Mouse (Mus musculus): Measurements from ENCODE around the gene Eno1.
"Not testable (repeated sequence)": the region's sequence is repeated elsewhere in the genome, so short reads cannot be mapped to it uniquely, and the experiment has no call there.

Eno1 gene

DNA sequence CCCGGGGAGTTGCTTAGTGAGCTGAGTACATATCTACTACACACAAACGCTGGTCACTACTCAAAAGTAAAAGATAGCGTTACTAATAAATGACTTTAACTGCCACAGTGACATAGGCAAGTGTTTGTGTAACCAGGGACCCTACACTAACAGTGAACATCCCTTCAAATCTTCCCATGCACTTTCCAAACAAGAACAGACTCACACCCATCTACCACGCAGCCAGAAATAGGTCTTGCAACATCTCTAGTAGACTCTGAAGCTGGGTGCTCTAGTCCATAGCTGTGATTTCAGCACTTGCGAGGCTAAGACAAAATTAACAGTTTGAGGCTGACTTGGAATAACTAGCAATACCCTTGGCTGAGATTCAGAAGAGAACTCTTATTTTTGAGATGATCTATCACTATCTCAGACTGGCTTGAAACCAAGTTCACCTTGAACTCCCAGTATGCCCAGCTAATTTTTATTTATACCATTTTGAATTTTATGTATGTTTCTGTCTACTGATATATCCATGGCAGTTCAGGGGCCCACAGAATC is 13.3 kb downstream of the Eno1 start:
- peak; percentile 74 for DNase-seq (ENCODE audit: low read depth, low spot score)

DNA sequence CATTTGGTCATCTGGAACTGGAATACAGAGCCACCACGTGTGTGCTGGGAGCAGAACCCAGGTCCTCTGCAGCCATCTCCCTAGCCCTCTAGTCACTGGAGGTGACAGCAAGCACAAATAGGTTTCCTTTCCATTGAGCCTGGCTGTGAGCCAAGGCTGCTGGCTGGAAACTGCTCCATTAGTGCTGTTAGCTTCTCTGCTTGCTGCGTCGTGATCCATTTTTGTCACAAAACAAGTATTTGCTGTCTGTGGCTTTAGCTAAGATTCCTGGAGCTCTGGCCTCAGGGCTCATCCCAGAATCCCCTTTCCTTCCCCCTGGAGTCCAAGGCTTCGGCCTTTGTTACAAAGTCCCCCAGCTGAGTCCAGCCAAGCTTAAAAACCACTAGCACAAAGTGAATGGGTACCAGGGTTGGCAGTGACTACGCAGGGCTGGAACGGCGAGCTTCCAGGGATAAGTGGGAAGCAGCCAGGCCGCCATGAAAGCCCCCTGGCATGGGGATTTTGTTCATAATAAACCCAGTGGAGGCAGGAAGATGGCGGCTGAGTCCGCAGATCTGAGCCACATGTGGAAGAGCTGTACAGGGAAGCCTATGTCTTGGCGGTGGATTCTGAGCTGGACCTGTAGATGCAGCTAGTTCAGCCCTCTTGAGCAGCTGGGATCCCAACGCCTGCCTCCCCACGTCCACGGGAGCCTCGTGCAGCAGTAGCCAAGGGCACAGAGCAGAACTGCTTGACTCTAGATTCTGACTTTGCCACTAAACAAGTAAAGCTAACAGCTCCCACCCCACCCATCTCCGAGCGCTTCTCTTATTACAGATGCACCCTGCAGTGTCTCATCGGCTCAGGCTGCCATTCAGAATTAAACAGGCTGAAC is 14.3 kb downstream of the Eno1 start:
- peak; percentile 76 for DNase-seq (ENCODE audit: low read depth, low spot score)

DNA sequence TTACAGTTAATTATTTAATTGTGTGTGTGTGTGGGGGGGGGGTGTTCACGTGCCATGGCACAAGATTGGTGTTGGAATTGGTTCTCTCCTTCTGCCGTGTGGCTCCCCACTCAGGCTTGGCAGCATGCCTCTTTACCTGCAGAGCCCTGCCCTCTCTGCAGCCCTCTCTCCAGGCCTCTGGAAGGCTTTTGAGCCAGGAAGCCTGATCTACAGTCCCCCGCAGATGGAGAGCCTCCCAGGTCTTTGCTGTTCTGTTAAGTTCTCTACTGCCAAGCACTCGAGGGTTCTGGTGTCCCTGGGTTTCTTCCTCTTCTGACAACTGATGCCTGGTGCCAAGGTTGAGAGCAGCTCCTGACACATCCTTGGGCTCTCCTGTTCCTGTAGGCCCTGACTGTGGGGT is 17.9 kb downstream of the Eno1 start:
- DNase-seq (ENCODE audit: low read depth, low spot score) = peak; percentile 91

DNA sequence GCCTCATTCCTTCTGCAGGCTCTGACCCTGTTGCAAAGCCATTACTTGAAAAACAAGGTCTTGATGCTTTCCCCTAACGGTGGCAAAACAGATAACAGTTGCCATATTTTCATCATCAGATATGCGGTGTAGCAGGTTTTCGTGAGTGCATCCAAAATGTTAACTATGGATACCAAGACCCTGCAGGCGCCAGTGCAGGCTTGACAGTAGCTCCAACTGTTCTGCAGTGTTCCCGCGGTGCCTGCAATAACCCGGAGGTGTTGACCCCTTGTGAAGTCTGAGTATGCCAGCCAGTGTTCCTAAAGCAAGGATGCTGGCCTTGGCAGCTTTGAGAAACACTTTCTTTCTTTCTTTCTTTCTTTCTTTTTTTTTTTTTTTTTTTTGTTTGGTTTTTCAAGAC is 18.7 kb downstream of the Eno1 start:
- no peak for DNase-seq (ENCODE audit: low read depth, low spot score)

DNA sequence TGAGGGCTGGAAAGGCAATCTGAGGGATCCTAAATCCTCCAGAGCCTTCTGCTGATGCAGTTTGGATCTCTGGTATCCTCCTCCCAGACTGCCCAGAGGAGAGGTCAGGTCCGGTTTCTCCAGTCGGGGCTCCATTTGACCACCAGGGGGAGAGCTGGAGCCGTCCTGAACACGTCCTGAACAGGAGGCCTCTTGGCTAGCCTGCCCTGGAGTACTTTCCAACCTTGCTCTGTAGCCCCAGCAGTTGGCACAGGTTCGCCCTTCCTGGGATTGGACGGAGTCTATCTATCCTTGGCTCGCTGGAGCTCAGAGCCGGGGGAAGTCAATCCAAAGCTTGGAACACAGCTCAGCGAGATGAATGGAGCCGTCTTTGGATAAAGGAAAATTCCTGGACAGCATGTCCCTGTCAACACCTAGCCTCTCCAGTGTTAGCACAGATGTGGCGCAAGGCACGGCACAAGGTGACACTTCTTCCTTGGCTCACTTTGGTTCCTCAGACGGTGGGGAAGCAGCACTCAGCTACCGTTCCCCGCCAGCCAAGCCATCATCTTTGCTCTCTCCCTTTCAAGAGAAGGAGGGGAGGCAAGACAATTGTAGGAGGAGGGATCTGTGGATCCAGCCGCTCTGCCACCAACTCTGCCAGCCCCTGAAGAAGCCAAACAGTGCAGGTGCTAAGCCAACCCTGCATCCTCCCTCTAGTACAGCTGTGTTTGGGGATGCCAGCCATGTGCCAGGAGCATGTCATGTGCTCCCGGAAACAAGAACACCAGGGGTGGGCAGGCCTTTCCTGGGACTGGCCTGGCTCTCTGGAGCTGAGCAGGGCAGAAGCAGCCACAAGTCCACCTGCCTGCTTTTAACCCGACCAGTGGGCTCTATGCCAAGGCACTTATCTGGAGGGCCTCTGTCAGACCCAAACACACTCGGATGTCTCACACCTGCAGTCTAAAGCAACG is 21.0 kb downstream of the Eno1 start:
- peak; percentile 98 for DNase-seq (ENCODE audit: low read depth, low spot score)

DNA sequence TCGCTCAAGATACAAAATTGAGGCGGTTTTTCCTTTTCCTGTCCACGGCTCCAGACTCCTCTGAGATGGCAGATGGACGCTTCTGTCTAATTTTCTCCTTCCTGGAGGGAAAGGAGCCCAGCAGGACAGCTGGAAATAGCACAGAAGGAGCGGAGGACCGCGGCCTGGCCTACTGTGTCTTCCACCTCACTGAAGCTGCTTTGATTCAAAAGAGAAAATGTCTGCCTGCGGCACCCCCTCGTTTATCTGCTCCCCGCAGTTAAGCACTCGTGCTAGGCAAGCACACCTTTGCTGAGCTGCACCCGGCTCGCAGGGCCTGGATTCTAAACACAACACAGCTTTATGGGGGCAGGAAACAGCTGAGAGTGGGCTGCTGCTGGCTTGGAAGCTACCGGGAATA is 21.9 kb downstream of the Eno1 start:
- DNase-seq (ENCODE audit: low read depth, low spot score) = peak; percentile 89

DNA sequence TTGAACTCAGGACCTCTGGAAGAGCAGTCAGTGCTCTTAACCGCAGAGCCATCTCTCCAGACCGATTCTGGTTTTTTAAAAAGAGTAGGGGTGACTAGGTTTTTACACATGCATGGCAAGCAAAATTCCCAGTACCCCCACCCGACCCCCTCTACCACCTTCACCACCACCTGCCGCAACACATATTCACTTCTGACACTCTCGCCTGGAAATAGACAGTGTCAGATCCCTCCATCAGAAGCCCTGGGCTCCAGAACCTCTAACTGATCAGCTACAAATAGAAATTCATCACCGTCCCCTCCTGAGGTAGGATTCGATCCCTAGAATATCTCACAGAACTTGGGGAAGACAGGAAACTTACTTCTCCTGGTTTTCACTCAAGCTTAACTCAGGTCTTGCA is 23.1 kb downstream of the Eno1 start:
- no peak for DNase-seq (ENCODE audit: low read depth, low spot score)

DNA sequence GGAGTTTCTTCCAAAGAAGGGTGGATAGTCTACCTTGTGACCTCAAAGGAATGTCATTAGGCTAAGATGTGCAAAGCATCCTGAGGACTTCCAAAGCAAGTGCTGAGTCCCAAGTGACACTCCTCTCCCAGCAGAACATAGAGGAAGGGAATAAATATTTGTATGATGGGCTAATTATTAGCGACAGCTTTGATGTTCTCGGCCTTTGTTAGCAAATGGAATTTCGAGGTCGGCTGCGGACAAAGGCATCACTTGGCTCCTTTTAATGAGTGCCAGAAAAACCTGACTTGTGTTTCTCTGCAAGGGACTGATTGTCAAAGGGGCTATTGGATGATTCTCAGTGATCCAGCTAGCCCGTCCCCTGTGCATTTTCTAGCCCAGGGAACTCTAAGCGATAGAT is 23.6 kb downstream of the Eno1 start:
- DNase-seq (ENCODE audit: low read depth, low spot score) = no peak

DNA sequence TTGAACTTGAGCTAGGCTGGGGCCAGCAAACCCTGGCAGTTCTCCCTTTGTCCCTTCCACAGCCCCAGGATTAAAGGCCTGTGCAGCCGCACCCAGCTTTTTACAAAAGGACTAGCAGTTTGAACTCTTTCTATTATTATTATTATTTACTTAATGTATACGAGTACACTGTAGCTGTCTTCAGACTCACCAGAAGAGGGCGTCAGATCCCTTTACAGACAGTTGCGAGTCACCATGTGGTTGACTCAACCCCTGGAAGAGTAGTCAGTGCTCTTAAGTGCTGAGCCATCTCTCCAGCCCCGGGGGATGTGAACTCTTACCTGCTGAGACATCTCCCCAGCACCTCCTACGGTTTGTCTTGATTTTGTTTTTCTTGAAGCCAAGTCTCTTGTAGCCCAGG is 24.2 kb downstream of the Eno1 start:
- DNase-seq (ENCODE audit: low read depth, low spot score) = peak; percentile 66

DNA sequence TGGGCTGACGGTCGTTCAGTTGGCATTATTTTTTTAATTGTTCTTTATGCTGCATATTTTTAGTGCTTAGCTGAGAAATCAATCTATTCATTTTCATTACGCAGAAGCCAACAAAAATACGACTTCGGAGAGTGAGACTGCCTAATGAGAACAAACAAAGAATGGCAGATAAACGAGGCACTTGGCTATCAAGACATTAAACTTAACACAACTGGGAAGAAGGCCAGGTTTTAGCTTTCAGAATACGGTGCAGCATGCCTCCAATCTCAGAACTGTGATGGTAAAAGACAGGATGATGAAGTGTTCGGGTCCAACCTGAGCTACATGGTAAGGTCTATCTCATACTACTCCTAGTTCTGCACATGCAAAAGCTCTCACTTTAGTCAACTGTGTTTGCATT is 25.8 kb downstream of the Eno1 start:
- no peak for DNase-seq (ENCODE audit: low read depth, low spot score)

DNA sequence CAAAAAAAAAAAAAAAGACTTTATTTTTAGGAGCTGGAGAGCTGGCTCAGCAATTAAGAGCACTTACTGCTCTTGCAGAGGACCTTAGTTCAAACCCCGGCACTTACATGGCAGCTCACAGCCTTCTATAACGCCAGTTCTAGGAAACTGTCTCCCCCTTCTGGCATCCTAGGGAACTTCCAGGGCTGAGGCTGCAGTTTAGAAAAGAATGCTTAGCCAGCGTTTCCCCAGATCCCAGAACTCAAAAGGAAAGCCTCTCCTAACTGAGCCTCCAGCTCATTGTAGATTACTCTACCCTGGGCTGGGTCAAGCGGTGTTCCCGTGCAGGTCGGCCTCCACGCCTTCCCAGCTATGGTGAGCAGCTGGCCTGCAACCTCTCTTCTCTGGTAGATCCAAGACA is 28.4 kb downstream of the Eno1 start:
- DNase-seq (ENCODE audit: low read depth, low spot score) = no peak

DNA sequence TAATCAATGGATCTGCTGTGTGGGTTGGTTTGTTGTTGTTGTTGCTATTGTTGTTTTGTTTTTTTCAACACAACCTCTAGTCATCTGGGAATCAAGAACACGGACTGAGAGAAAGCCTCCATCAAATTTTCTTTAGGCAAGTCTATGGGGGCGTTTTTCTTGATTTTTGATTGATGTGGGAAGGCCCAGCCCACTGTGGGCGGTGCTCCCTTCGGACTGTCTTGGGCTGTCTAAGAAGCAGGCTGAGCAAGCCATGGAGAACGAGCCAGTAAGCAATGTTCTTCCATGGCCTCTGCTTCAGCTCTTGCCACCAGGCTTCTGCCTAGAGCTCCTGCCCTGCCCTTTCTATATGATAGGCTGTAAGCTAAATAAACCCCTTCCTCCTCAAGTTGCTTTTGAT is 28.9 kb downstream of the Eno1 start:
- no peak for DNase-seq (ENCODE audit: low read depth, low spot score)

DNA sequence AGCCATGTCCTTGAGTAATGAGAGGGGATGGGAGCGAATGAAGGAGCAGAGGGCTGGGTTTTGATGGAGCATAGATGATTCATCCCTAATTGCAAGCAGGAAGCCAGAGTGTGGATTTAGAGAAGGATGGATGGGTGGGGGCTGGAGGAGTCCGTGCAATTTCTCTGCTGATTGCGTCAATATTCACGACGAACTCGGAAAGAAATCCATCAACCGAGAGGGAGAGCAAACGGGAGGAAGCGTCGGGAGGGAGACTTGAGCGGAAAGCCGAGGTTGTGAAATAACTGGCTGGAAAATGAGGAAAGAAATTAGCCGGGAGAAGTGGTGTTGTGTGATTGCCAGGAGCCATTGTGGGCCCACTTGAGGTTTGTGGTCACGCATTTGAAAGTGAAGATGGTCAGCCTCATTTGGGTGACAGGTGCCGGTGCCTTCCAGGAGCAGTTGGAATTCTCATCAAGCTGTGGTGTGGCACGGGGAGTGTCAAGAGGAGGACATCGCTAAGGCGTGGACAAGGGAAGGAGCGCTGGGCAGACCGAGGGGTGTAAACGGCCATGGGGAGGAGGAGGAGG is 30.2 kb downstream of the Eno1 start:
- peak; percentile 74 for DNase-seq (ENCODE audit: low read depth, low spot score)

DNA sequence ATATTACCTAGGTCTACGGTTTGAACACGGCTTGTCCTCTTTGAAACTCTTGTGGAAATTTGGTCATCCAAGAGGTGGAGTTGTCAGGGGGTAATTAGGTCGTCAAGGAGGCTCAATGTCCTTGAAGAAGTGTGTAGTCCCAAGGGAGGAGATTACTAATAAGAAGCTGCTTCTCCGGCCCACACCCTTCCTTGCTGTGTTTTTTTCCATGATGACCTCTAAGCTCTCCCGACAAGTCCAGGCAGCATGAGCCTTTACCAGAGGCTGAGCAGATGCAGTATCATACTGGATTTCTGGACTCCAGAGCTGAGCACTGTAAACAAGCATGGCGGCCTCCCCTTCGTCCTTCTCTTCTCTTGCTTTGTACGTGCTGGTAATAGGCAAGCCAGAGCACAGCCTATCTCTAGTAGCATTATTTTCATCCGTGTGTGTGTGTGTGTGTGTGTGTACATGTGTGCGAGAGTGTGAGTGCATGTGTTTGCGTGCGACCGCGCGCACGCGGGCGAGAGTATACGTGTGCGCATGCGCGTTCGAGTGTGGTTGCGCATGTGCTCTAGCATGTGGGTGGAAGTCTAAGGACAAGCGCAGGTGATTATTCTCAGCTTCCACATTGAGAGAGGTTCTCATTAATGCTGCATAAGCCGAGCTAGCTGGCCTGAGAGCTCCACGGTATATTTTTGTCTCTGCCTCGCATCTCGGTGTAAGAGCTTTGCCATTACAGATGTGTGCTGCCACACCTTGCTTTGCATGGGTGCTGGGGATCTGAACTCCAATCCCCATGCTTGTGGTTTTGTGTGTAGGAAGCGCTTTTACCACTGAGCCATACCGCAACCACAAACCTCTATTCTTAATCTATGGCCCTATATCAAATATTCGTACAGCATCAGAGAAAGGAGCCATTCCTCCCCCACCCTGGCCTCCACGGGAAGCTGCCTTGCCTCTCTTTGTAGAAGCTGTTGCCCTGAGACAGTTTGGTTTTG is 32.4 kb downstream of the Eno1 start:
- no peak for DNase-seq (ENCODE audit: low read depth, low spot score)

DNA sequence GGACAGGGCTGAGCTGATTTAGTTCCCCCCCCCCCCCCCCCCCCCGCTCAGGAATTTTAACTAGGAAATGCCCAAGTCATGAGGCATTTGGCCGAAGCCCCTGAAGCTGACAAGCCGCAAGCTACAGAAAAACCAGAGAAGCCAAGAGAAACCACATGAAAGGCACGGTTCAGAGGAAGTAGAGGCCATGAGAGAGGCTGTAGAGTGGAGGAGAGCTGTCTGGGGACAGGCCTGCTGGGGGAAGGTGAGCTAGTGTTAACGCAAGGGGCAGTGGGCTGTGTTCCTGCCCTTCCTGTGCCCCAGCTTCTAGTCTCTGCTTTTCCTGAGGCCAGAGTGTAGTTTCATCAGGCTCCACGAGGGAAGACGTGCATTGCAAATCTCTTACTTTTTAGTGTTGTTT is 33.2 kb downstream of the Eno1 start:
- DNase-seq (ENCODE audit: low read depth, low spot score) = no peak

DNA sequence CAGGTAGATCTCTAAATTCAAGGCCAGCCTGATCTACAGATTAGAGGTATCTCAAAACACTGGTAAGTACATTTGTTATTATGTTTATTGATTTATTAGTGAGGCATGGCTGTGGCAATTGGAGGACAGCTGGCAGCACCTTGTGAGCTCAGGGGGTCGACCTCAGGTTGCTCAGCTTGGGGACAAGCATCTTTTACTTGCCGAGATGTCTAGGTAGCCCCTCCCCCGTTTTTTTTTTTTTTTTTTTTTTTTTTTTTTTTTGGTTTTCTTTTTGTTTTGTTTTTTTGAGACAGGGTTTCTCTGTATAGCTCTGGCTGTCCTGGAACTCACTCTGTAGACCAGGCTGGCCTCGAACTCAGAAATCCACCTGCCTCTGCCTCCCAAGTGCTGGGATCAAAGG is 34.2 kb downstream of the Eno1 start:
- DNase-seq (ENCODE audit: low read depth, low spot score) = not testable (repeated sequence)

DNA sequence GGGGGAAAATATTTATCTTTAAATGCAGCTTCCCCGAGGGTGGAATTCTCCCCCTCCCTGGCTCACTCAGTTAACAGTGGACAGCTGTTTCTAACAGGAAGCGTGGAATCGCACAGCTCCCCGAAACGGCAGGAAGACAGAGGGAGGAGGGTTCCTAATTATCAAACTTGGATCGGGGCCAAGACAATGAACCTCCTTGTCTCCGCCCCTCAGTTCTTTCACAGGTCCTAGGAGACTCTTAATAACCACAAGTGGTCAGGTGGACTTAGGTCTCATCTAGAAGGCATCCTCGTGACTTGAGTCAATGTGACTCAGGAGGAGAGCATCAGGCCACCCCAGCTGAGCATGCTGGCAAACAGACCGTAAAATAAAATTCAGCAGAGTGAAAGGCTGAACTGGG is 36.2 kb downstream of the Eno1 start:
- DNase-seq (ENCODE audit: low read depth, low spot score) = peak; percentile 69

DNA sequence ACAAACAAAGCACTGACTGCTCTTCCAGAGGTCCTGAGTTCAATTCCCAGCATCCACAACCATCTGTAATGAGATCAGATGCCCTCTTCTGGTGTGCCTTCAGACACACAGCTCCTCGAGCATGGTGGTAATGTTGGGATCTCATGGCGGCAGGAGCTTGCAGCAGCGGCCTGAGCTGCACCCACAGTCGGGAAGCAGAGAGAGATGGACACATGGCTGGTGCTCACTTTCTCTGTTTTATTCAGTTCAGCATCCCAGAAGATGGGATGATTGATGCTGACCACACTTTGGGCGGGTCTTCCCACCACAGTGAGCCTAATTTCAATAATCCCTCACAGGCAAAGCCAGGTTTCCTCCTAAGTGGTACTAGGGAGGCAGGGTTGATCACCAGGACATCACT is 39.0 kb downstream of the Eno1 start:
- no peak for DNase-seq (ENCODE audit: low read depth, low spot score)

DNA sequence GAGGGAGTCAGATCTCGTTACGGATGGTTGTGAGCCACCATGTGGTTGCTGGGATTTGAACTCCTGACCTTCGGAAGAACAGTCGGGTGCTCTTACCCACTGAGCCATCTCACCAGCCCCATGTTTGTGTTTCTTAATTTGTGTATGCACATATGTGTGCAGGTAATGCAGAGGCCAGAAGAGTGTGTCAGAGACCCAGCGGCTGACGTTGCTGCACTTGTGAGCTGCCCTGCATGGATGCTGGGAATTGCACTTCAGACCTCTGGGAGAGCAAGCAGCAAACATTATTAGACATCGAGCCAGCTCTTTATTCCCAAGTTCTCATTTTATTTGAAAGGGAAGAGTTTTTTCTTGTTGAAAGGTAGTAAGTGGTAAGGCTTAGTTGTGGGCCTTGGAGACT is 42.8 kb downstream of the Eno1 start:
- not testable (repeated sequence) for DNase-seq (ENCODE audit: low read depth, low spot score)

DNA sequence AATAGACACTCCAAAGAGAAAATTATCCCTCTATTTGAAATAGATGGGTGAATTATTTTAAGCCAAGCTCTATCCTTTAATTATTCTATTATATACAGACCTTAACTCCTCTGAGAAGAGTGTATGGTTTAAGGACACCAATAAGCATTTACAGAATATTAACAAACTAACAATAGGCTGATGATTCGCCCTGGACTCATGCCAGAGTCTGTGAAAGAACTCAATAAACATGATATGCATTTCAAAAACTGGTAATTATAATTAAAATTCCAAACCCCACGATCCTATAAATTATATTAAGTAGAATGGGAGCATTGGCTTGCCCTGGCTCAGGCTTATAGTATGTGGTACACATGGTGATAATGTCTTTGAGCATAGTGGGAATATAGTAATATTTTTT is 43.5 kb downstream of the Eno1 start:
- no peak for DNase-seq (ENCODE audit: low read depth, low spot score)

DNA sequence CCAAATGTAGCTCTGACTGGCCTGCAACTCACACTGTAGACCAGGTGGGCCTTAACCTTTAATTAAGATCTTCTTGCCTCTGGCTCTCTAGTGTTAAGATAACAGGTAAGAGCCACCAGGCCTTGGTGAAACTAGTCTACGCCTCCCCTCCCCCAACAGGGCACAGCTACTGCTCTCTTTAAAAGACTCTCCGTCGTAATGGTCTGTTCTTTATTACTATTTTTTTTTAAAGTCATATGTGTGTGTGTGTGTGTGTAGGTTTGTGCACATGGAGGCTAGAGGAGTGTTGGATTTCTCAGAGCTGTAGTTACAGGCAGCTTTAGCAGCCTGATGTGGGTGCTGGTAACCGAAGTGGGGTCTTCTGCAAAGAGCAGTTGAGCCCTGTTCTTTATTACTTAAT is 43.9 kb downstream of the Eno1 start:
- no peak for DNase-seq (ENCODE audit: low read depth, low spot score)

Data from brain, adult 2 months (tissue).